Mouse (Mus musculus) hindbrain, embryonic 12.5 days (tissue): ENCODE measurements at regions not wholly inside any gene's neighbourhood (a gene's known extent, or its start where the extent isn't known, plus 50 kb on each side); places are given as distances from the start of the nearest gene placed in this dataset.
A peak's percentile ranks its signal among the peaks of the same experiment; 100 is the strongest.

Source experiments
- ATAC-seq: fragments of 200-750 bp; cut with Nextera tagmentation; 2 replicates; pipeline ENCODE4 v1.8.0; 2017; ENCODE audit warnings: moderate TSS enrichment; ENCODE audit not compliant: low FRiP score
- H3K27ac ChIP-seq: fragments of 300-500 bp; sonication (generic); 2 replicates; pipeline ENCODE4 v1.5.1; 2016; ENCODE audit warnings: mild to moderate bottlenecking
- H3K27me3 ChIP-seq: fragments of 300-500 bp; sonication (generic); 2 replicates; pipeline ENCODE4 v1.6.1; 2016; ENCODE audit warnings: mild to moderate bottlenecking
- H3K36me3 ChIP-seq: fragments of 300-500 bp; sonication (generic); 2 replicates; pipeline ENCODE4 v1.6.1; 2016; ENCODE audit warnings: mild to moderate bottlenecking
- H3K4me1 ChIP-seq: fragments of 300-500 bp; sonication (generic); 2 replicates; pipeline ENCODE4 v1.6.1; 2016
- H3K4me2 ChIP-seq: fragments of 300-500 bp; sonication (generic); replicated peaks from 2 replicates; pipeline ENCODE4 v1.6.1; 2016; ENCODE audit warnings: mild to moderate bottlenecking
- H3K4me3 ChIP-seq: fragments of 300-500 bp; sonication (generic); 2 replicates; pipeline ENCODE4 v1.5.1; 2016; ENCODE audit warnings: mild to moderate bottlenecking
- H3K9ac ChIP-seq: fragments of 300-500 bp; sonication (generic); 2 replicates; pipeline ENCODE4 v1.6.1; 2016; ENCODE audit warnings: mild to moderate bottlenecking, moderate library complexity
- H3K9me3 ChIP-seq: fragments of 300-500 bp; sonication (generic); replicated peaks from 2 replicates; pipeline ENCODE4 v1.6.1; 2016; ENCODE audit warnings: mild to moderate bottlenecking
- WGBS: fragments of 180-500 bp; shearing (Covaris S2); methylation state at CpG from one replicate; pipeline ENCODE4 v1.1.7; 2016; 5-methylcytosine and 5-hydroxymethylcytosine counted together

GRCm38 (mm10) chr4:31817574-31818240 lies 146.2 kb upstream of the Map3k7 start:
- H3K4me3 ChIP-seq = no peak overlapping the region
- WGBS = 93% methylated on average over 3 of the region's 3 CpGs
- ATAC-seq = no peak
- no peaks in the 10 kb centered on the region for H3K36me3 ChIP-seq
- H3K4me2 ChIP-seq = no peak overlapping the region
- H3K4me1 ChIP-seq = no peaks in the 10 kb centered on the region
- H3K9ac ChIP-seq = no peak overlapping the region
- no peaks in the 10 kb centered on the region for H3K27me3 ChIP-seq
- no peaks in the 10 kb centered on the region for H3K9me3 ChIP-seq
- no peak overlapping the region for H3K27ac ChIP-seq

DNA sequence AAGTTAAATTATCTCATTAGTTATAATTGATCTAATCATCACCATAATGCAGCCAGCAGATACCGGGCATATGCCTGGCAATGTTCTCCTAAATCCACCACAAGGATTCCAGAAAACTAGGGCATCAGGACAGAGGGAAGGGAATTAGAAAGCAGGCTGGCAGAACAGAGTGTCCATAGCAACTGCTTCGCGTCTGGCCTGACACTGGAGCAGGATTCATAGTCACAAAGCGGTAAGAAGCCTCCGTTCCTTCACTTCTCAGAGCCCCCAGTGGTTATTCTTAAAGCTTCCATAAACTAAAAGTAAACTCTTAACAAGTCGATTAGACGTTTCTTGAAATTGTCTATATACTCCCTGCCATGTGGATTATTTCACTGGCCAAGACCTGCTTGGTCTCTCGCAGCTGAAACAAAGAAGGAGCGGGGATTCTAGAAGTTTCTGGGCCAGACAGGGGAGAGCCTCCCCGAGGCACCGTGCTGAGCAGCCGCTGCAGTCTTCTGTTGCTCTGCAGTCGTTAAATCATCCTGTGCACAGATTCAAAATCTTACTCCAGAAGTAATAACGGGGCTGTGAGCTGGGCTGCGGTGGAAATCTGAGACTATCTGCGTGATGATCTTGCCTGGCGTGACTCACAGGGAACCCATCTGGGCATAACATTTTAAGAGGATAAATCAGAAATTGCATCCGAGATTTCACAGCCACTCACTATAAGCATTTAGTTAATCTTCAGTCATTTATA lies 144.2 kb upstream of the Map3k7 start:
- H3K27me3 ChIP-seq = no peaks in the 10 kb centered on the region
- 83% methylated on average over 18 of the region's 18 CpGs for WGBS
- H3K9me3 ChIP-seq = no peaks in the 10 kb centered on the region

DNA sequence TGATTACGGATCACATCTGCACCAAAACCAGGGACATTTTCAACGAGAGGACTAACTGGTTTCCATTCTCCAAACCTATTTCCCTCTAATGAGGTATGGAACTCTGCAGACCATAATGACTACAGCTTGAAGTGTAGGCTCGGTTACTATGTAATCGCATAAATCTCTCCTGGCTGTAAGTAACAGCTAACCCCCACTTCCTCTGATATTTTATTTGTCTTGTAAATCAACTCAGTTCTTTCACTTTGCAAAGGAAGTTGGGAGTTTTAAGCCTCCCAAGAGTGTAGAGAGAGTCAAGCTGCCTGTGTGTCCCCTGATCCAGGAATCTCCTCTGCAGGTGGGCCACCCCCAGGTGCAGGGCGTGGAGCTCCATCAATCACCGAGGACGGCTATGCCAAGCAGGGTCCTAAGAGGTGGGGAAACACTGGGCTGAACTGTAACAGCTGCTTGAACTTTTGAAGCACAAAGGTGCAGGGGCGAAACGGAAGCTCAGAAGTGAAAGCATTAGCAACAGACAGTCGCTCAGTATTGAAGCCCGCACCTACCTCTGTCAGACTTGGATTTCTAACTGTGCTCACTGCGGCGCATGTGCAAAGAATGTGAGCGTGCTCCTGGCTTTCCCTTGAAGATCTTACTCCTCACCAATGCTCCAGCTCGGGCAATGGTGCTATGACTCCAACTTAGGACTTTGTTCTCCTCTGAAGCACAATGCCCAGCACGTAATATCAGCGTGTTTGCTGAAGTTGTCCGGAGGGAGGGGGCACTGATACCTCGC lies 140.1 kb upstream of the Map3k7 start:
- Histone ChIP-seq H3K4me1 (peaks cover 5% of the 10 kb centered on the region; the same call in 1 of the 2 replicates), H3K4me2 (peak overlapping the region; percentile 35), H3K36me3 (no peaks in the 10 kb centered on the region), H3K27me3 (no peaks in the 10 kb centered on the region), H3K9ac (no peak overlapping the region), H3K27ac (no peak overlapping the region), H3K4me3 (no peak overlapping the region), H3K9me3 (no peaks in the 10 kb centered on the region)
- no peak for ATAC-seq
- 50% methylated on average over 19 of the region's 19 CpGs for WGBS

More for the DNA sequence above, 144.2 kb upstream of the Map3k7 start:
- Histone ChIP-seq H3K36me3 (no peaks in the 10 kb centered on the region), H3K4me1 (peaks cover 5% of the 10 kb centered on the region; the same call in 1 of the 2 replicates), H3K4me2 (no peak overlapping the region), H3K4me3 (no peak overlapping the region), H3K27ac (no peak overlapping the region), H3K9ac (no peak overlapping the region)
- no peak for ATAC-seq

GRCm38 (mm10) chr4:31824518-31825437 lies 139.1 kb upstream of the Map3k7 start:
- ATAC-seq = no peak

GRCm38 (mm10) chr4:31825438-31825830 lies 138.5 kb upstream of the Map3k7 start:
- 65% methylated on average over 3 of the region's 3 CpGs for WGBS
- no peaks in the 10 kb centered on the region for H3K27me3 ChIP-seq
- no peak overlapping the region for H3K9ac ChIP-seq
- peaks cover 5% of the 10 kb centered on the region; the same call in 1 of the 2 replicates for H3K4me1 ChIP-seq
- no peaks in the 10 kb centered on the region for H3K36me3 ChIP-seq
- no peaks in the 10 kb centered on the region for H3K9me3 ChIP-seq
- no peak overlapping the region for H3K4me3 ChIP-seq
- no peak for ATAC-seq
- no peak overlapping the region for H3K4me2 ChIP-seq
- H3K27ac ChIP-seq = no peak overlapping the region

More at GRCm38 (mm10) chr4:31824518-31825437, 139.1 kb upstream of the Map3k7 start:
- no peak overlapping the region for H3K27ac ChIP-seq
- peaks cover 5% of the 10 kb centered on the region; the same call in 1 of the 2 replicates for H3K4me1 ChIP-seq
- WGBS = 57% methylated on average over 14 of the region's 14 CpGs
- no peak overlapping the region for H3K9ac ChIP-seq
- H3K4me2 ChIP-seq = peak overlapping the region; percentile 35; the same call in 1 of the 2 replicates
- no peaks in the 10 kb centered on the region for H3K36me3 ChIP-seq
- H3K9me3 ChIP-seq = no peaks in the 10 kb centered on the region
- H3K27me3 ChIP-seq = no peaks in the 10 kb centered on the region
- no peak overlapping the region for H3K4me3 ChIP-seq

DNA sequence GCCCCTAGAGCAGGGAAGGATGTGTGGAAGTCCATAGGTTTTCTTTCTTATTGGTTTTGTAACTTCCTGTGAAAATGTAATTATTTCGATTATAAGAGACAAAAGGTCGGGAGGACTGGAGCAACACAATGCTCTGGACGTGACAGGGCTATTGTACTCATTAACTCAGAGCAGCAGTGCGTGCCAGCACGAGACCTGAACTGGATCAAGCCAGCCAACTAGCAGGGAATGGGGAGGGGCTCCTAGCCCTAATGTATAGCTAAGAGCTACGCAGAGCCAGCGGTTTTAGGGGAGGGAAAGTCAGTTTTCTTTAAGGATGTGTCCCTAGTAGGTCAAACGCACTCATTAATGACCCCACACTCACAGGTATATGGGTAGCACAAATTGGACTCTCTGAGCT lies 137.2 kb upstream of the Map3k7 start:
- 0 out of 2 replicates have a peak, but pooled peaks have one; percentile 57 for ATAC-seq
- Histone ChIP-seq H3K4me1 (peaks cover 5% of the 10 kb centered on the region; the same call in 1 of the 2 replicates), H3K4me3 (no peak overlapping the region)

DNA sequence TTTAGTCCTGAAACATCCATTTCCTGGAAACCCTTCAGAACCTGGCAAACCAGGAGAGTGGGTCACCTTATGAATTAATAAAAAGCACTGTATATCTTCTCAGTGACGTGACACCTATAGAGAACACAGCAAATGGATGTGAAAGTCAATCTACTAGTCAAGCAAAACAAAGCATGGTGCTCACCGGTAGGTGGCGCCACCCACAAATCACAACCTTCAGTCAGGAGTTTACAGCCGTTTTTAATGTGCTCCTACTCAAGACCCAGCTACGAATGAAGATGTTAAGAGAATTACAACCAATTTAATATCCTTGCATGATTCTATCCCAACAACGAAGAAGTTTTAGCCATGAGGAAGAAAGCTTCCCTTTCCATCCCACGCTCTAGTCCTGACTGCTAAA lies 136.6 kb upstream of the Map3k7 start:
- Histone ChIP-seq H3K27me3 (no peaks in the 10 kb centered on the region), H3K4me3 (no peak overlapping the region), H3K27ac (no peak overlapping the region), H3K4me1 (peaks cover 5% of the 10 kb centered on the region; the same call in 1 of the 2 replicates), H3K9me3 (no peaks in the 10 kb centered on the region), H3K36me3 (no peaks in the 10 kb centered on the region), H3K9ac (no peak overlapping the region), H3K4me2 (no peak overlapping the region)
- no peak for ATAC-seq
- 75% methylated on average over 7 of the region's 7 CpGs for WGBS

More for the DNA sequence above, 137.2 kb upstream of the Map3k7 start:
- Histone ChIP-seq H3K4me2 (no peak overlapping the region), H3K36me3 (no peaks in the 10 kb centered on the region), H3K27me3 (no peaks in the 10 kb centered on the region), H3K27ac (no peak overlapping the region), H3K9me3 (no peaks in the 10 kb centered on the region), H3K9ac (no peak overlapping the region)
- WGBS = 70% methylated on average over 8 of the region's 8 CpGs

- H3K27ac ChIP-seq = no peak overlapping the region
- 9% methylated on average over 11 of the region's 11 CpGs for WGBS
- no peak overlapping the region for H3K4me3 ChIP-seq
- ATAC-seq = no peak
- H3K9me3 ChIP-seq = no peaks in the 10 kb centered on the region
- H3K4me2 ChIP-seq = no peak overlapping the region
- H3K27me3 ChIP-seq = no peaks in the 10 kb centered on the region
- H3K9ac ChIP-seq = no peak overlapping the region
- peaks cover 13% of the 10 kb centered on the region for H3K4me1 ChIP-seq
- H3K36me3 ChIP-seq = no peaks in the 10 kb centered on the region
Measured at GRCm38 (mm10) chr4:31830241-31830640, 133.7 kb upstream of the Map3k7 start.

GRCm38 (mm10) chr4:31831469-31831868 lies 132.4 kb upstream of the Map3k7 start:
- 76% methylated on average over 2 of the region's 2 CpGs for WGBS
- H3K9ac ChIP-seq = no peak overlapping the region
- no peaks in the 10 kb centered on the region for H3K36me3 ChIP-seq
- no peaks in the 10 kb centered on the region for H3K27me3 ChIP-seq
- ATAC-seq = no peak
- H3K4me3 ChIP-seq = no peak overlapping the region
- H3K27ac ChIP-seq = no peak overlapping the region
- H3K9me3 ChIP-seq = no peaks in the 10 kb centered on the region
- H3K4me2 ChIP-seq = no peak overlapping the region
- H3K4me1 ChIP-seq = peaks cover 15% of the 10 kb centered on the region

DNA sequence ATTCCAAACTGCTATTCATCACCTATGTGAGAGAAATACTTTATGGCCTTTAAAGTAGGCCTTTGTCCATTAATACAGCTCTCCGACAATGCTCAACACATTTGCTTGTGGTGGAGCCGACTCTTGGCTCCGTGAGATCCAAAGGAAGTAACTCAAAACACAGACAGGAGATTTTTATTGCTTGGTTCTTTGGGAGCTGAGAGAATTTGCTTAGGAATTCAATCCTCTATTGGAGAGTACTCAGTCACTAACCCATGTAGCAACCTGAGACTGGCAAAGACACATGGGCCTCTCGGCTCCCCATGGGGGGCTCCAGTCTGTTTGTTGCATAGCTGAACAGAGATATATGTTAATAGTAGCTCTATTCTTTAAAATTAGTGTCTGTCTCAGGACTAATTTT lies 130.1 kb upstream of the Map3k7 start:
- no peak overlapping the region for H3K27ac ChIP-seq
- no peaks in the 10 kb centered on the region for H3K27me3 ChIP-seq
- no peak overlapping the region for H3K4me3 ChIP-seq
- no peaks in the 10 kb centered on the region for H3K36me3 ChIP-seq
- ATAC-seq = no peak
- H3K9me3 ChIP-seq = no peaks in the 10 kb centered on the region
- H3K4me2 ChIP-seq = no peak overlapping the region
- no peak overlapping the region for H3K9ac ChIP-seq
- 55% methylated on average over 4 of the region's 4 CpGs for whole genome bisulfite sequencing
- H3K4me1 ChIP-seq = peaks cover 15% of the 10 kb centered on the region

- Histone ChIP-seq H3K36me3 (no peaks in the 10 kb centered on the region), H3K4me2 (no peak overlapping the region), H3K4me3 (no peak overlapping the region), H3K27ac (no peak overlapping the region), H3K27me3 (no peaks in the 10 kb centered on the region), H3K9ac (no peak overlapping the region), H3K9me3 (no peaks in the 10 kb centered on the region), H3K4me1 (peaks cover 15% of the 10 kb centered on the region)
- no peak for ATAC-seq
- WGBS = 41% methylated on average over 5 of the region's 5 CpGs
Measured at GRCm38 (mm10) chr4:31835051-31835450, 128.8 kb upstream of the Map3k7 start.
